Mouse (Mus musculus) adrenal gland, postnatal 36 days (tissue): ENCODE results near the gene Zfp760. TPM values are rescaled to one million over a fixed set of nuclear protein-coding genes. Genes with fewer than 3 reads are reported as not detected.

Experiments used
- total RNA-seq, 2 experiments: library from RNA; stranded (reverse); gene quantifications; 2 replicates each; pipeline ENCODE4 v1.2.3; 2021

The Zfp760 gene
- total RNA-seq, 2 experiments from 2014 or later, result 6.1 to 6.3 TPM

Other genes with a start within 250 kb of the Zfp760 start
- 1 to 10 TPM; 3.5 to 3.9 TPM for gene Zfp53, start 218.7 kb upstream of the Zfp760 start, total RNA-seq
- gene Zfp52, start 172.2 kb upstream of the Zfp760 start, total RNA-seq, result 10 to 100 TPM; 29.6 to 33.9 TPM
- gene Zfp948, start 140.7 kb upstream of the Zfp760 start, total RNA-seq, result 10 to 100 TPM; 10.6 to 14.2 TPM
- 1 to 10 TPM; 7.1 to 8.1 TPM for gene Zfp983, start 57.1 kb upstream of the Zfp760 start, total RNA-seq
- gene Gm10226, start 15.9 kb upstream of the Zfp760 start, total RNA-seq, result 1 to 10 TPM in 1 of 2 experiments, not detected in 1; 2.9 TPM
- 10 to 100 TPM in 1 of 2 experiments, 1 to 10 TPM in 1; 9.9 to 11.6 TPM for gene Zfp229, start 23.1 kb downstream of the Zfp760 start, total RNA-seq
- 1 to 10 TPM; 1.5 to 2.7 TPM for gene Zfp820, start 138.0 kb downstream of the Zfp760 start, total RNA-seq
- 1 to 10 TPM; 1.8 to 2.5 TPM for gene Zfp995, start 202.2 kb downstream of the Zfp760 start, total RNA-seq